Mouse (Mus musculus): ENCODE results near the gene Gabrp.

Gabrp gene

DNA sequence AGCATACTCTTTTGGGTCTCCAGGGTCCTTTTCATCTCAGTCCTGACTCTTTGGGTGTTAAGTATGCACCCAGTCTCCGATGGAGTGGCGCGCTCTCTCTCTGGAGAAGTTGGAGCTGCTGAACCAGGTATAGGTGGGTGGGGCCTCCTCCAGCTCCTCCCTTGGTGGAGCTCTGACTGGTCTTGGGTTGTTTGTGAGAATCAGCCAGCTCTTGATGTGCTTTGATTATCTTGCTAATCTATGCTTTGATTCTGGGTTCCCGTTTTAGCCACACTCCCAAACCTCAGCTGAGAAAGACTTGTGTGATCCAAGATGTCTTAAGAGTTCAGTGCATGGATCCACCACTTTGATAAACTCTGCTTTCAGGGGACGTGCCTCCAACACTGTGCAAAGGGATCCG, at the start of gene Gabrp:
Gene Gabrp (minus strand): TSS at position 101 of the 400 bp plus-strand sequence.
- DNase-seq (ENCODE audit: low read depth, low spot score): peak; percentile 82

DNA sequence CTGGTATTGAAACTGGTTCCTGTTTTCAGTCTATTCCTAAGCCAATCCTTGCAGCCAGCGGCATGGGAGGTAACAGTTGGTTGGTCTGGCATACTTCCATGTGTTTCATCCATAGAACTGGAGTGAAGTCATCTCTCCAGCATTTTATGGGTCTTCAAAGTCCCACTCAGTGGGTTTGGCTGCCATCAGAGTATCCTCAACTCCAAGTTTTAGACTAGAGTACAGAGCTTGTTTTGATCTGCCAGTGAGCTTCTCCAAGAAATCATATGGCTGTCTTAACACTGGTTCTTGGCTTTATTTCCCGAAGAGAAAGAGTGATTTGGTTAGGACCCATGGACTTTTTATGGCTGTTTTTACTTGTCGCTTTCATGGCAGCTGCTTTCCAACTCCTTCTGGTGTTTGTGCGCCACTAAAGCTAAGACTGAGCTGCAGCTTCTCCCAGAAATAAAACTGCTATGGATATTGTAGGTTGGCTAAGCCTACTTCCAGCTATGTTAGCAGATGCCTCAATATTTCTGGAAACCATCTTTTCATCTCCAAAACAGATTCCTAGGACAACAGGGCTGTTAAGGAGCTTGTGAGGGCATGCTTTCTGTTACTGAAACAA, 48.5 kb upstream of the Gabrp start:
- no peak for DNase-seq (ENCODE audit: low read depth, low spot score)

DNA sequence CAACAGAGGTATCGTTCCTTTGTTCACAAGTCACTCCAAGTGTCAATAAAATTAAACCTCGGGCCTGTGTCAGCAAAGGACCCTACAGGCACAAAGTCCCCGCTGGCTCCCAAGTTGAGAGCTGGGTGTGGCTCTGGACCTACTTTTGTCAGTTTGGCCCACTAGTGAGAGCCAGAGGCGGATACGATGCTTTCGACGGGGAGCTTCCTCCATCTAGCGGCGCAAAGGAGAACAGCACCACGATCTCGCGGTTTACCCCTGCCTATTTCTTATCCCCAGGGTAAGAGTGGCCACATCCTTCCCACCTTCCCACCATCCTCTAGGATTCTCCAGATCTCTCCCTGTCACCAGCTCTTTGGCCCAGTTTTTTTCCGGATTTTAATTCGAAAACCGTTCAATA, 35.5 kb upstream of the Gabrp start:
- peak; percentile 88 for DNase-seq (ENCODE audit: low read depth, low spot score)

DNA sequence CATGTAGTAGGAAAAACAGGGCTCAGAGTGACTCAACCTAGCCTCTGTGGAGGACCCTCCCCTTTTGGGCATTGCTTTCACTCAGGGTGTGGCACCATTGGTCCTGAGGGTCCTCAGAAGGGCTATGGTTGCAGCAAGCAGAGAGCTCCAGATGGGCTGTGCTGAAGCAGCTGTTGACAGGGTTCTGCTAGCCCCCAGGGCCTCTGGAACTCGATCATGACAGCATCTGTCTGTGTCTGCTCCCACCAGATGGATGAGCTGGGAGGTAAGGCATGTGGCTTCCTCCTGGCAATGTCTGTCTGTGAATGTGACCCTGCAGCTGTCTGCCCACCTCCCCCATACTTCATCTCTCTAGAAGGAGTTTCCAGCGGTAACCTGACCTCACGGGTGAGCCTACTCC, 29.0 kb upstream of the Gabrp start:
- peak; percentile 49 for DNase-seq (ENCODE audit: low read depth, low spot score)

DNA sequence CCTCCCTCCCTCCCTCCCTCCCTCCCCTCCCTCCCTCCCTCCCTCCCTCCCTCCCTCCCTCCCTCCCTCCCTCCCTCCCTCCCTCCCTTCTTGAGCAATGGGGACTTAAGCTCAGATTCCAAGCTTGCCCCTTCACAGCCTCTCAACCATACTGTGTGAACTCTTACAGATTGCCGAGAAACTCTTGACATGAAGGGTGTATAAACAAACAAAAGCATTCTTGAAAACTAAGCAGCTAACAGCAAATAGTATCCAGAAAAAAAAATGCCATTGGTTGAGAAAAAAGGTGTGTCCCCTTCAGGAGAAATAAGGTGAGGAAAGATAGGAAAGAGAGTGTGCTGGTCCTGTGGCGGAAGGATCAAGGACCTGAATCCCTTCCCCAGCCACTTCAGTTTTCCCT, 24.4 kb upstream of the Gabrp start:
- DNase-seq (ENCODE audit: low read depth, low spot score): no peak

DNA sequence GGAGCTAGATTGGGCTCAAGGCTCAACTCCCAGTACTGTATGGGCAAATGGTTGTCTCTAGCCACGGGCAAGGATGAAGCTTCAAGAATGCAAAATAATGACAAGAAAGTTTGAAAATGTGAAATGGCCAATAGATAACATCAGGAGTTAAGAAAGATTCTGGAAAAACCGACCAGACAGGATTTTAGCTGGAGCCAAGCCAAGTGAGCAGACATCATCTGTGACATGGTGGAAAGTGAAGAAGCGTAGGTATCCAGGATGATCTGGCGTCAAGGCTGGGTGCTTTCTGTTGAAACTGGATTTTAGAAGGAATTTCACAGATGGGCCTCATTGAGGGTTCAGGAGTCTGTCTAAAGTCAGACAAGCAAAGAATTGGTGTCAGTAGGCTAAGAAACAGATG, 20.2 kb upstream of the Gabrp start, which contains the start of gene D130052B06Rik:
Gene D130052B06Rik (plus strand): TSS at position 317 of the 400 bp plus-strand sequence.
- no peak for DNase-seq (ENCODE audit: low read depth, low spot score)

DNA sequence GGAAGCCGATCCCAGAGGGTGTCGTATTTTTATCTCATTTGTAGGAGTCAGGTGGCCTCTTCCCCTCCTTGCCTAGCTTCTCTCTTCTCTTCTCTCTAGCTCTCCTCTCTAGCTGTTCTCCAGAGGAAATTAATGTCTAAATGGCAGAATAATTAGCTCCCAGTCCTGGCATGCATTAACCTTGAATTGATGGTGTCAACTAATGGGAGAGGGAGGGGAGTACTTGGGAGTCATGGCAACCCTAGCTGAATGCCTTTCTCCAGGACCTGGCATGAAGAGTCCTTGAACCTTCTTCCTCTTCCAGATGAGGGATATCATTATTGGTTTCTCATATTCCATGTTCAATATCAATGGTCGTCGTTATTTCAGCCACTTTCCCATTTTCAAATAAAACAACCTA, 17.9 kb upstream of the Gabrp start:
- DNase-seq (ENCODE audit: low read depth, low spot score): no peak

DNA sequence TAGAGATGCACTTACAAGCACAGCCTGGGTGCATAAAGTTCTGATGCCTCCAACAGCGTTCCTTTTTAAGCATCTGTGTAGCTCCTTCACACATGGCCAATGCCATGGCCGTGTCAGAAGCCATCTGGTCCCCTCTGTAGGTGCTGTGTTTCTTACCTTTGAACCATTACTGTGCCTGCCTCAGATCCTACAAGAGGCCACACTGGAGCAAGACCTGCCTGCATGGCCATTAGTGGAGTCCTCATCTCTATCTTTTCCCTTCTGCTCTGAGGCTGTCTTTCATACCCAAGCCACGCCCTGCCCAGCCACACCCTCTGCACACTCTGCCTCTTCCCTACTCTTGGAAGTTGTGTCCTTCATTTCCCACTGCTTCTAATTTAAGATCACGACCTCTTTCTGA, 14.1 kb upstream of the Gabrp start:
- DNase-seq (ENCODE audit: low read depth, low spot score): no peak

DNA sequence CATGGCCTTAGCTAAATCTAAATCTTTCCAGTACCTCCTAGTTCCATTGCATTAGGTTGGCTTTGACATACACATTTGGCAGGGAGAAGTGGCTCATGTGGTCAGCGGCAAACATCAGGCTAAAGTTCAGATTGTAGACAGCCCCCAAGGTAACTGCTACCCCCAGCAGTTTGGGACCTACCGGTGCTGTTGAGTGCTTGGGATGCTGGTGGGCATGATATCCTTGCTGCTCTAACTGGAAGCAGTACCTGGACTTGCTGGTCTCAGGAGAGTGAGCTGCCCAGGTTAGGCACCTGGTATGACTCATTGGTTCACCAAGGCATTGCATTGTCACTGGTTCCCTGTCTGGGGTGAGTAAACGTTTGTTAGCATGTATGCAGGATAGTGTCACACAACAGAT, 12.0 kb upstream of the Gabrp start:
- DNase-seq (ENCODE audit: low read depth, low spot score): no peak

DNA sequence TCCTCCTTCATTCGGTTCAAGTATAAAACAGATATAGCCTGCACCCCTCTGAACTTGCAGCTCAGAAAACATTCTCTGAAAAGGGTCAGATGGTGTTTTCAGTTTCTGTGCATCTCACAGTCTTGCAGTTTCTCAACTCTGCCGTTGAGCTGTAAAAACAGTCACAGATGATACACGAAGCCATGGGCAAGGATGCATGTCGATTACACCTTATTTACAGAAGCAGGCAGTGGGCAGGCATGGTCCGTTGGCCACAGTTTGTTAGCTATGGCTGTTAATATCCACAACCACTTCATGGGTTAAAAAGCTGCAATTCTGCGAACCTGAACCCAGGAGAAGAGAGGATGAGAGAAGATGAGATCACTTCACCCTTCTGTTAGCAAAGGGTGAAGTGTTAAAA, 7.9 kb upstream of the Gabrp start:
- DNase-seq (ENCODE audit: low read depth, low spot score): no peak

DNA sequence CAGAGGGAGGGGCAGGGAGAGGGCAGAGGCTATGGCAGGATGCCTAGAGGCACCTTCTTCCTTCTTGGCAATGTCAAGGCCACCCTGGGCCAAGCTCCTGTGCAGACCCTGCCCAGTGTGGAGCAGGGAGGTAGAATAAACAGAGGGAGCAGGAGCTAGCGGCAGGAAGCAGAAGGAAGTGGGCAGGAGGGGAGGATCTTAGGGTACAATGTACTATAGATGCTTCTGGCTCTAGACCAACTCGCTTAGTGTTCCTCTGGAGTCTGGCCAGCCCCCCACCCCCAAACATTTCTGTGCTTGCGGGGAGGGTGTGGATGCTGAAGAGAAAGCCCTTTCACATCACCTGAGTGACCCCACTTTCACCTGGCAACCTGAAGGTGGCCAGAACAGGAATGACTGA, 862 bp upstream of the Gabrp start:
- DNase-seq (ENCODE audit: low read depth, low spot score): no peak

DNA sequence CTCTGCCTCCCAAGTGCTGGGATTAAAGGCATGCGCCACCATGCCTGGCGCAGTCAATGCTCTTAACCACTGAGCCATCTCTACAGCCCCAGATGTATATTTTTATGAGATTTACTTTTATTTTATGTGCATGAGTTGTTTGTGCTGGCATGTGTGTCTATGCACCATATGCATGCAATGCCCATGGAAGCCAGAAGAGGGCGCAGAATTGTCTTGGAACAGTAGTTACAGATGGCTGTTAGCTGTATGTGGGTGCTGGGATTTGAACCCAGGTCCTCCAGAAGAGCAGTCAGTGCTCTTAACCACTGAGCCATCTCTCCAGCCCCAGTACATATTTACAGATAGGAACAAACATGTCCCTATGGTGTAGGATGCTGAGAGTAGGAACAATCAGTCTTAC, 3.8 kb downstream of the Gabrp start:
- DNase-seq (ENCODE audit: low read depth, low spot score): peak; percentile 68

DNA sequence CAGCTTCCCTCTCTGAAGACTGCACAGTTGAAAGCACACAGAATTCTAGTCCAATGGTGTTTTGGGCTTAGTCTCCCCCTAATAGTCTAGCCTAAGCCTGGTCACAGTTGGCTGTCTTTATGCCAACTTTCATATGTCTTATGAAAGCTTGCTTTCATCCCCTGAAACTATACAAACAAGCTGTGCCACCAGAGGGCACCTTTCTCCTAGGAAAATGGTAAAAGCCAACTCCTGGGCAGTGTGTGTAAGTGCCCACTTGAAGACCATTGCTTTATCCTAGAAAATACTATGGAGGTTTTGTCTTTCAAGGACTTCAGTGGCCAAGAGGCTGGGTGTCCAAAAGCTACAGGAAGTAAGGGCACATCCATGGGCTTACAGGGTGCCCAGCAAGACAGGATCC, 8.3 kb downstream of the Gabrp start:
- no peak for DNase-seq (ENCODE audit: low read depth, low spot score)

DNA sequence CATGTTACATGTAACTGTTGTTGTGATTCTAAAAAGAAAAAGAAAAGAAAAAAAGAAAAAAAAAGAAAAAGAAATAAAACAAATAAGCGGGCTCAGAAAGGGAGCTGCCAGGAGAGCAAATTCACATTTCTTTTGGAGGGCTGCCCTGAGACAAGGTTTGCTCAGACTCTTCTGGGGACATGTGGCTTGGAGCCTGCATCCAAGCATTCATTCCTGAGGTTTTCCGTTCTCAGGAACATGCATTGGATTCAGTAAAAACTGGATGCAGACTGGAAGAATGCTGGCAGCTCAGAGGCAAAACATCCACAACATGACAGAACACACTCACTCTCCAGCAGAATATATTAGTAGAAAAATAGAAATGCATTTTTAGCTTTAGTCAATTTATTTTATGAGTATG, 14.8 kb downstream of the Gabrp start:
- DNase-seq (ENCODE audit: low read depth, low spot score): no peak

DNA sequence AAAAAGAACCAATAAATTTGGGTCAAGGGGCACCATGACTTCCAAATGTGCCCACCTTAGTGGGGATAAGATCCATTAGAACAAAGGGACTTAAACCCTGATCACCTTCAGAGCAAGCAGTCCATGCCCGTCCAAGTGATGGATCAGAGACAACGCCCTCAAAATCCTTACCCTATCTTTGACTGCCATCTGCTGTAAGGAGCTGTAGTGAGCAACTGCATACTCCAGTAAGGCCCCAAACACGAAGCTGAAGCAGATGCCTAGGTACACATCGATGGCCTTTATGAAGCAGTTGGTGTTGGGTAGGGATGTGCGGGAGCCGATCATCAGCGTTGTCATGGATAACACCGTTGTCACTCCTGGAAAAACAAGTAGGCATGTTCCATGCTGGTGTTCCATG, 24.6 kb downstream of the Gabrp start:
- DNase-seq (ENCODE audit: low read depth, low spot score): peak; percentile 80

DNA sequence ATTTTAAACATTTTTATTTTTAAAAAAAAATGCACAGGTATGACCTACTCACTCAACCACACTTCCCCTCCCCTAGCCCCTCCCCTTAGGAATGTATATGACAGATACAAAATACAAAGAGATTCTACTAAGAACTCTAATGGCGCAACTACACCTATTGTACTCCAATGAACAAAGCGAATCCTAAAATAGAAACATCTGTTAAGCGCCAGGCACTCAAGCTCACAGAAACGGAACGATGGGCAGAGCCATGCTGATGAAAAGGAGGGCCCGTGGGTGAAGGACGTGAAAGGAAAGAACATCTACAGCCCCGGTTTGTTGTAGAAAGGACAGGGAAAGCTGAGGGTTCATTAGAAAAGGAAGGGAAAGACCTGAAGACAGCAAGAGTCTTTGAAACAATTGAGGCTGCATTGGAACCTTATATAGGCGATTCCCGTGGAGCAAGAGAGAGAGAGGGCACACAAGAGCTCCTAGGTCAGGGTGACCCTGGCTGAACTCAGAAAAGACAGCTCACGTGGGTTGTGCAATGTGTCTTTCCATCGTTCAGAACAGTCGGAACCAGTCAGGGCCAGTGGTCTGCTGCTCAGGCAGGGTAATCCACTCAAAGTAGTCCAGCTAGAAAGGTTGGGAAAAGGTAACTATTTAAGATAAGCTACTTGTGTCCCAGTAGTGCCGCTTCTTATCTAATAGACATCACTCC, 27.7 kb downstream of the Gabrp start:
- peak; percentile 91 for DNase-seq (ENCODE audit: low read depth, low spot score)

DNA sequence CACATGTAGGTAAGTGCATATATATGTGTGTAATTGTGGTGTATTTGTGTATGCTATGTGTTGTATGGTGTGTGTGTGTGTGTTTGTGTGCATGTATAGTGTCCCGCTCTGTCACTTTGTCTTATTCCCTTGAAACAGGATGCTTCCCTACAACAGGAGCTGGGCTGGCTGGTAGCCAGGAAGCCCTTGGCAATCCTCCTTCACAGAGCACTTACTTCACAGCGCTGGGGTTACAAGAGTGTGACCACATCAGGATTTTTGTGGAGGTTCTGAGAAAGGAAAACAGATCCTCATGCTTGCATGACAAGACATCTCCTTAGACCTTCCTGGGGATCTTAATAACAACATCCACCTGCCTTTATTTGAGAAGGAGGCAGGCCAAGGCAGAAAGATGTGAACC, 31.4 kb downstream of the Gabrp start:
- DNase-seq (ENCODE audit: low read depth, low spot score): no peak

DNA sequence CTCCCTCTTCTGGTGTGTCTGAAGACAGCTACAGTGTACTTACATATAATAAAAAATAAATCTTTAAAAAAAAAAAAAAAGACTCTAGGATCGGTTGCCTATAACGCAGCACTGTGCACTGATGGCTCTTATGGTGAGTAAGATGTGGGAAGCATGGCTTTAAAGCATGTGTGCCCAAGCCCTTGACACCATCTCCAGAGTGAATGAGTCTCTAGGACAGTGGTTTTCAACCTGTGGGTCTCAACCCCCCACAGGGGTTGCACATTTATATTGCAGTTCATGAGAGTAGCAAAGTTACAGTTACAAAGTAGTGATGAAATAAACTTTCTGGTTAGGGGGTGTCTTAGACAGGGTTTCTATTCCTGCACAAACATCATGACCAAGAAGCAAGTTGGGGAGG, 33.8 kb downstream of the Gabrp start:
- DNase-seq (ENCODE audit: low read depth, low spot score): no peak

DNA sequence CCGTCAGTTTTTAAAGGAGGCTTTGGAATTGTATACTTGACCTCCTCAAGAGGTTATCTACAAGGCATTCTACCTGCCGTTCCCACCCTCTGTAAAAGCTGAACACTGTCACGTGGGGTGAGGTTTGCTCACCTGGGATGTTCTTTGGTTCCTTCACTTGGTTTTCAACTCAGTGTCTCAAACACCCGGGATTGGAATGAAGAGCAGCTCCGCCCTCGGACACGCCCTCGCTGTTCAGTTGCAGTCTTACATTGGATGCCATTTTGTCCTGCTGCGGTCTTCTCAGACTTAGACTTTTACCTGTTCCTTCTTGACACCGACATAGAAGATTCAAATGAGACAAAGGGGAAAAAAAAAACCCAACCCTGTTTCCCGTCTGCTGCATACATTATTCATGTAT, 34.6 kb downstream of the Gabrp start:
- peak; percentile 96 for DNase-seq (ENCODE audit: low read depth, low spot score)

DNA sequence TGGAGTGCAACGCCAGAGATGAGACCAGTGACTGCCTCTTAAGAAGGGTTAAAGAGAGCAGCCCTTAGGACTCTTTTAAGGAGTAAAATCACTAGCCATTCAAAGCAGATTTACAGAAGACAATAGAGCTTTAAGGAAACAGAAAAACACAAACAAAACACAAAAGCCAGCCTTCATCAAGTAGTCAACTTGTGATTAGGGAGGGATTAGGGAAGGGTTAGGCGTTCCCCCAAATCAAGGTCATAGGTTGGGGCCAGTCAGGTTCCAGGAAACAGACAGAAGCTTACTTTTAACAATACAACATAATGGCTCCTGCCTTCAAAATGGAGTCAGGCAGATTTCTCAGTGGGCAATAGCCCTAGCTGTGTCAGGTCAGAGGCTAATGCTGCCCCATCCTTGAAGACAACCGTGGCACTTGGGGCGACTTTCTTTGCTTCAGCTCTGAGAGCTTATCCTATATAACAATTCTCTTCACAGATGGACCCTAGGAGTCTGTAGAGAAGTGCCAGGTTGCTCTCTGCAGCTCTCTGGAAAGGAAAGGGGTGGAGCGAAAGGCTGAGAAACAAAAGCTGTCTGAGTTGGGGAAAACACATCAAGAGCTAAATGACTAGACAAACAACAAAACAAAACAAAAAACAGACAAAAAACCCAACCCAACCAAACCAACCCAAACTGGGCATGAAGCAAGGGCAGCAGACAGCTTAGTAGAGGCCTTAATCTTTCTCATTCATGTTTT, 41.2 kb downstream of the Gabrp start:
- DNase-seq (ENCODE audit: low read depth, low spot score): peak; percentile 97

DNA sequence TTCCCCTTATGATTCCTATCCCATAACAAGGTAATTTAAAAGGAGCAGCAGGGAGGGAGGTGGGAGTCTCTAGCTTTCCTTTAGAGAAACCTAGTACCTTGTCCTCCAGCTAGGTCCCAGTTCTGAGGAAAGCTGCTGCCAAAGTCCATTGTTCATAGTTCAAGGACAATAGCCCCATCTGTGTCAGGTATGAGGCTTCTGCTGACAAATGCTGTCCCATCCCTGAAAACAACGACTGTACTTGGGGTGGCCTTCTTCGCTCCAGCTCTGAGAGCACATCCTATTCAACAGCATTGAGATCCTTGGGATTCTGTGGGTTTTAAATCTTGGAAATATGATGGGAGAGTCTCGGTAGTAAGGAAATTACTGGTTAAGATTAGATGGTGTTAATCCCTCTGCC, 42.1 kb downstream of the Gabrp start:
- DNase-seq (ENCODE audit: low read depth, low spot score): peak; percentile 65

DNA sequence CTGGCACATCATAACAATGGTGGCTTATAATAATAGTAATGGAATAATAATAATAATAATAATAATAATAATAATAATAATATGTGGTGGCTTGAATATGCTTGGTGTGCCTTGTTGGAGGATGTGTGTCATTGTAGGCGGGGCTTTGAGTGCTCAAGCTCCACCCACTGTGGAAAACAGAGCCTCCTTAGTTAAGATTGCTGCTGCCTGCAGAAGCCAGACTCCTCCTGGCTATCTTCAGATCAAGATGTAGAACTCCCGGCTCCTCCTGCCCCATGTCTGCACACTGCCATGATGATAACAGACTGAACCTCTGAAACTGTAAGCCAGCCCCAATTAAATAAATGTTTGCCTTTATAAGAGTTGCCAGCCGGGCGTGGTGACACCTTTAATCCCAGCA, 44.2 kb downstream of the Gabrp start:
- peak; percentile 93 for DNase-seq (ENCODE audit: low read depth, low spot score)

DNA sequence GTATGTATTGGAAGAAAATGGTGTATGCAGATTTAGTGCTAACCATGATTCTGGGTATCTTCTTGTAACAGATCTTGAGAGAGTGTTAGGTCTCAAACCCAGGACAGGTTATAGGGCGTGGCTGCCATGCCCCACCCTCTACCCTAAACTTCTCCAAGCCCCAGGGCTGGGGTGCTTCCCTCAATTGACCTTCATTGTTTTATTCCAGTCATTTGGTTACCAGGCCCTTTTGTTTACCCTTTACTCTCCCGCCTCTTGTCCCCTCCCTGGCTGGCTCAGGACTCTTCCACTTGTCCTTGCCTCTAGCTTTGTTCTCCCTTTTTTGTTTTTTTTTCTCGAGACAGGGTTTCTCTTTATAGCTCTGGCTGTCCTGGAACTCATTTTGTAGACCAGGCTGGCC, 45.2 kb downstream of the Gabrp start:
- DNase-seq (ENCODE audit: low read depth, low spot score): peak; percentile 92

Data from ZHBTc4 (cell line).